Mouse (Mus musculus) forebrain, embryonic 11.5 days (tissue): ENCODE data around the gene Pcp4. TPM values are rescaled to one million over a fixed set of nuclear protein-coding genes. Genes with fewer than 3 reads are reported as not detected.
"Not testable (repeated sequence)": the region's sequence is repeated elsewhere in the genome, so short reads cannot be mapped to it uniquely, and the experiment has no call there.

ENCODE experiments used
- ATAC-seq: fragments of 200-750 bp; cut with Nextera tagmentation; replicated peaks from 2 replicates; pipeline ENCODE4 v1.8.0; 2017; ENCODE audit warnings: moderate TSS enrichment; ENCODE audit not compliant: low FRiP score
- DNase-seq: peaks from one replicate; pipeline ENCODE4 v3.0.0-alpha.2; 2017; ENCODE audit warnings: low spot score
- H3K27ac ChIP-seq: fragments of 300-500 bp; sonication (generic); 2 replicates; pipeline ENCODE4 v1.5.1; 2014; ENCODE audit warnings: low read depth, low read length
- H3K27me3 ChIP-seq: fragments of 300-500 bp; sonication (generic); 2 replicates; pipeline ENCODE4 v1.6.1; 2014; ENCODE audit warnings: mild to moderate bottlenecking, low read length, mixed read lengths; ENCODE audit not compliant: control insufficient read depth, insufficient read depth
- H3K36me3 ChIP-seq: fragments of 300-500 bp; sonication (generic); 2 replicates; pipeline ENCODE4 v1.6.1; 2014; ENCODE audit warnings: mild to moderate bottlenecking, low read length, moderate library complexity, mixed read lengths; ENCODE audit not compliant: control insufficient read depth, insufficient read depth
- H3K4me1 ChIP-seq: fragments of 300-500 bp; sonication (generic); replicated peaks from 2 replicates; pipeline ENCODE4 v1.6.1; 2014; ENCODE audit warnings: low read length, mixed read lengths; ENCODE audit not compliant: control insufficient read depth, insufficient read depth
- H3K4me2 ChIP-seq: fragments of 300-500 bp; sonication (generic); 2 replicates; pipeline ENCODE4 v1.6.1; 2014; ENCODE audit warnings: low read depth, mild to moderate bottlenecking, low read length, moderate library complexity, mixed read lengths; ENCODE audit not compliant: severe bottlenecking
- H3K4me3 ChIP-seq: fragments of 300-500 bp; sonication (generic); 2 replicates; pipeline ENCODE4 v1.5.1; 2014; ENCODE audit warnings: low read depth, low read length
- H3K9ac ChIP-seq: fragments of 300-500 bp; sonication (generic); 2 replicates; pipeline ENCODE4 v1.6.1; 2014; ENCODE audit warnings: low read length
- H3K9me3 ChIP-seq: fragments of 300-500 bp; sonication (generic); 2 replicates; pipeline ENCODE4 v1.6.1; 2016; ENCODE audit warnings: low read length, mixed read lengths; ENCODE audit not compliant: control insufficient read depth
- WGBS: fragments of 180-500 bp; shearing (Covaris S2); extraction: QIAGEN DNeasy Blood & Tissue Kit; methylation state at CpG from one replicate; pipeline ENCODE4 v1.1.7; 2014; 5-methylcytosine and 5-hydroxymethylcytosine counted together
- polyA plus RNA-seq: library from polyadenylated mRNA; unstranded; fragments of >200 nt; fragmentation: Nextera tagmentation; extraction: Ambion mirVana; gene quantifications from 2 replicates; pipeline ENCODE4 v1.2.1, GENCODE M21; 2014

The Pcp4 gene
- polyA plus RNA-seq, 1 experiment from 2014 or later = 9.4 TPM

DNA sequence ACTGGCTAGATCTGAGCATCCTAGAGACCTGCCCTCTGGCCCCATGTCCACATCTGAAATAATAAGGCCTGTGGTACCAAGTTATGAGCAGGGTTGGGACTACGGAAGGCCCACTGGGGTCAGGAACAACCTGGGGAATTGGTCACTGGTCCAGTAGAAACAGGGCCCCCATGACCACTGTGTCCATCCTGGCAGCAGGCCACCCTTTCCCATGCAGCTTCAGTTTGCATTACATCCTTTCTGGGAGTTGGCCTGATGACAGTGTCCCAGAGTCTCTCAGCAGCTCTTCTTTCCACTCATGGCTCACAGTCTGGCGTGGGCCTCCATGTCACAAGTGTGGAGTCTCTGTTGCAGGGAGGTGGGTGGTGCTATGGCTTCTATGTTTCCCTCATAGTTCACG, 25.6 kb upstream of the Pcp4 start:
- 87% methylated on average over 3 of the region's 3 CpGs for WGBS
- H3K27me3 ChIP-seq = no peaks in the 10 kb centered on the region

DNA sequence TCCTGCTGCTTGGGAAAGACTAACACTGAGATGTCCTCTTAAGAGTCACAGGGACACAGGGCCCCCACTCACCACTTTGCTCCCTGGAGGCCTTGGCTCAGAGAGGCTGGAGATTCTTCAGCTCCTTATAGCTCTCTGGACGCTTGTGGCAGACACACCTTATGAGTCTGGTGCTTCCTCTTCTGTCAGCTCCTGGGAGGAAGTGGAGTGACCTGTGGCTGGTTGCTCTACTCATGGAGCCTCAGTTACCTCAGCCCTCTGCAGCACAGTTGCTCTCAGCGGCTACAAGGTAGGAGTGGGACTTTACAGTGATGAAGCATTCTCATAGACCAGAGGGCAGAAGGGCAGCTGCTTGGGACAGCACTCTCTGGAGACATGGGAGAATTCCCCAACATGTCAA, 23.9 kb upstream of the Pcp4 start, which contains the start of gene Itgb2l:
Itgb2l (minus strand) TSS at position 152 of the 400 bp plus-strand sequence.
- no peaks in the 10 kb centered on the region for H3K9me3 ChIP-seq
- no peak within 1 kb of the TSS for H3K9ac ChIP-seq
- 82% methylated on average over 2 of the region's 2 CpGs for WGBS
- H3K4me2 ChIP-seq = no peak within 1 kb of the TSS
- DNase-seq (no peak), ATAC-seq (no peak)
- H3K27me3 ChIP-seq = no peaks in the 10 kb centered on the region
- H3K4me3 ChIP-seq = no peak within 1 kb of the TSS
- no peaks in the 10 kb centered on the region for H3K36me3 ChIP-seq
- no peaks in the 10 kb centered on the region for H3K4me1 ChIP-seq
- no peak within 1 kb of the TSS for H3K27ac ChIP-seq

More for the DNA sequence above, 25.6 kb upstream of the Pcp4 start:
- DNase-seq (no peak), ATAC-seq (no peak)
- H3K4me1 ChIP-seq = no peaks in the 10 kb centered on the region
- no peaks in the 10 kb centered on the region for H3K9me3 ChIP-seq
- H3K9ac ChIP-seq = no peak overlapping the region
- no peak overlapping the region for H3K4me3 ChIP-seq
- no peaks in the 10 kb centered on the region for H3K36me3 ChIP-seq
- H3K4me2 ChIP-seq = no peak overlapping the region
- no peak overlapping the region for H3K27ac ChIP-seq

DNA sequence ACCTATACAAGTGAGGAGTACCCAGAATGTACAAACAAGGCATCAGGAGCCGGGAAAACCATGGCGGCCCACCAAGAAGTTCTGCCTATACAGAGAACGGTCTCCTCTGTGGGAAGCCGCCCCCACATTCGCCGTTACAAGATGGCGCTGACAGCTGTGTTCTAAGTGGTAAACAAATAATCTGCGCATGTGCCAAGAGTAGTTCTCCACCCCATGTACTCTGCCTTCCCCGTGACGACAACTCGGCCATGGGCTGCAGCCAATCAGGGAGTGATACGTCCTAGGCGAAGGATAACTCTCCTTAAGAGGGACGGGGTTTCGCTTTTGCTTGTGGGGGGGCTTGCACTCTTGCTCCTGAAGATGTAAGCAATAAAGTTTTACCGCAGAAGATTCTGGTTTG, 16.5 kb upstream of the Pcp4 start:
- H3K4me1 ChIP-seq, H3K9ac ChIP-seq, H3K27ac ChIP-seq, H3K27me3 ChIP-seq, ATAC-seq, H3K9me3 ChIP-seq, DNase-seq, H3K4me3 ChIP-seq, H3K4me2 ChIP-seq, H3K36me3 ChIP-seq: not testable (repeated sequence)
- WGBS = 96% methylated on average over 13 of the region's 16 CpGs

DNA sequence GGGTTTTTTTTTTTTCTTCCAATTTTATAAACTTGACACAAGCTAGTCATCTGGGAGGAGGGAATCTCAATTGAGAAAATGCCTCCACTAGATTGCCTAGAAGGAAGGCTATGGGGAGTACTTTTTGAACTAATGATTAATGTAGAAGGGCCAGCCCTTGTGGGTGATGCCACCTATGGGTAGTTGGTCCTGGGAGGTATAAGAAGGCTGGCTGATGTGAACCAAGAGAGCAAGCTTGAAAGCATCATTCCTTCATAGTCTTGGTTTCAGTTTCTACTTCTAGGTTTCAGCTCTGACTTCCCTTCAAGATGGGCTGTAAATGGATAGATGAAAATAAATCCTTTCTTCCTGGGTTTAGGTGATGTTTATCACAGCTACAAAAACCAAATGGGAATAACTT, 13.3 kb upstream of the Pcp4 start:
- no peak overlapping the region for H3K27ac ChIP-seq
- DNase-seq (no peak), ATAC-seq (no peak)
- H3K4me1 ChIP-seq = no peaks in the 10 kb centered on the region
- H3K36me3 ChIP-seq = no peaks in the 10 kb centered on the region
- H3K27me3 ChIP-seq = no peaks in the 10 kb centered on the region
- no peaks in the 10 kb centered on the region for H3K9me3 ChIP-seq
- no peak overlapping the region for H3K4me3 ChIP-seq
- no peak overlapping the region for H3K9ac ChIP-seq
- no peak overlapping the region for H3K4me2 ChIP-seq

DNA sequence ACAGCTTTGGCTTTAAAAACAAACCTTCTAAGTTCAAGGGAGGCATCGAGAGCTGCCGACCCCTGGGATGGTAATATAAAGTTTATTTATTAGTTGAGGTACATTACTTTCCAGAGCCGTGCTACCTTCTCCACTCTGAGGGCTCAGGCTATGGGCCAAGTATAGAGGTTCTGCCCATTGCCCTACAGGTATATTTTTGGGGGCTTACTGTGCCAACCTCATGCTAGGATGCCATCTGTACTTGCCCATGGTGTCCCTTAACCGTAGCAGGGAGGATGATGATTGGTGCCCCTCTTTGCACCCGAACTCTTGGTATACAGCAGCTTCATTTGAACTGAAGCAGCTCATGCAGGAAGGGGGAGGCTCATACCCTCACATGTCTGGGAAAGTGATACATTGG, 9.8 kb upstream of the Pcp4 start:
- WGBS = 93% methylated on average over 5 of the region's 5 CpGs
- Histone ChIP-seq H3K27me3 (no peaks in the 10 kb centered on the region), H3K4me1 (no peaks in the 10 kb centered on the region), H3K9ac (no peak overlapping the region), H3K36me3 (no peaks in the 10 kb centered on the region), H3K4me2 (no peak overlapping the region), H3K27ac (no peak overlapping the region), H3K4me3 (no peak overlapping the region), H3K9me3 (no peaks in the 10 kb centered on the region)
- ATAC-seq (no peak), DNase-seq (no peak)

DNA sequence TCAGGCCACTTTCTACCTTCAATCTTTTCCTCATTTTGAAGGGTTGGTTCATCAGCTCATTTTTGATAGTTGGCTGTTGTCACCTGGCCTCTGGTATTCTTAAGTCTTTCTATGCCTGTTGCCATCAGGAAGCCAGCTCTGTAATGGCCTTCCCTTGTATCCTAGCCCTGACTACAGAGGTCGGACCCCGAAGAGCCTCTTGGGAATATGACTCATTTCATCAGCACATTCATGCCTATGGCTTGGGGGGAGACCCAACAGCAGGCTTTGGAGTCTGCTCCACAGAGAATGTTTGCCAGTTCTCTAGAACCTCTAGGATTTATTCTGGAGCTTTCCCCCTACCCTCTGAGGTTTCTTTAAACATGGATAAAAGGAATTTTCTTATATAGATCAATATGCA, 8.1 kb upstream of the Pcp4 start:
- Histone ChIP-seq H3K4me3 (no peak overlapping the region), H3K27ac (no peak overlapping the region), H3K9ac (no peak overlapping the region), H3K27me3 (no peaks in the 10 kb centered on the region), H3K36me3 (no peaks in the 10 kb centered on the region), H3K9me3 (no peaks in the 10 kb centered on the region), H3K4me2 (no peak overlapping the region), H3K4me1 (no peaks in the 10 kb centered on the region)
- DNase-seq (no peak), ATAC-seq (no peak)
- 91% methylated on average over 2 of the region's 2 CpGs for WGBS

DNA sequence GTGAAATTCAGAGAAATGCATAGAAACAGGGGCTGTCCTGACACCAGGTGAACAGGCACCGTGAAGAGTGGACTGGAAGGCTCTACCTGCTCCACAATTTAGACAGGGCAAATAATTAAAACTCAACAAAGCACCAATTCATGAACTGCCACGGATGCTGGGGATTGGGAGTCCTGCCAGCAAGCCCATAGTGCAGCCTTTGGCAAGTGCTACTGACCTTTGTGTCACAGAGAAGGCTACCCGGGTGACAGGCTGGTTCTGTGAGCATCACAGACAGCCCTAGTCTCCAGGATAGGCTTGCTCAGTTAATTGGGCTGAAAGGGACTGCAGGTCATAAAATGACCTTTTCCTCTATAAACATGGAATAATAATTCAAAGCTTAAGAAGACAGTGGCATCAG, 6.6 kb upstream of the Pcp4 start:
- no peak for ATAC-seq
- Histone ChIP-seq H3K4me1 (no peaks in the 10 kb centered on the region), H3K36me3 (no peaks in the 10 kb centered on the region), H3K27ac (no peak overlapping the region), H3K9ac (no peak overlapping the region), H3K9me3 (no peaks in the 10 kb centered on the region), H3K4me3 (no peak overlapping the region), H3K27me3 (no peaks in the 10 kb centered on the region), H3K4me2 (no peak overlapping the region)
- 66% methylated on average over 3 of the region's 3 CpGs for WGBS
- no peak for DNase-seq

DNA sequence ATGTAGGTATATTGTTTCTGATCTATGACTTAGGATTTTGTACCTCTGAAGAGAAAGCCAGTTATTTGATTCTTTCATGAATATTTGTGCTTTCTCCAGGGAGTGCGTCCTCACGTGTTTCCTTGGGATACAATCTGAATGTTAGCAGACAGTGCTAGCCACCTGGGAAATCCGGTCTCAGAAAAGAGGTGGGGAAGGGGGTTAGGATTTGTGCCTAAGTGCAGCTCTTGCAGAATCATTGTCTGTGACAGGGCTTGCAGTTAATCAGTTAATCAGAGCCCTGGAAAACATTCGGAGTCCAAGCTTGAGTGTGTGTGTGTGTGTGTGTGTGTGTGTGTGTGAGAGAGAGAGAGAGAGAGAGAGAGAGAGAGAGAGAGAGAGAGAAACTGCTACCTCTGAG, 605 bp downstream of the Pcp4 start:
- H3K36me3 ChIP-seq = no peaks in the 10 kb centered on the region
- 67% methylated on average over 4 of the region's 4 CpGs for WGBS
- ATAC-seq (no peak), DNase-seq (no peak)
- H3K4me1 ChIP-seq = no peaks in the 10 kb centered on the region
- no peaks in the 10 kb centered on the region for H3K9me3 ChIP-seq
- no peaks in the 10 kb centered on the region for H3K27me3 ChIP-seq
- no peak overlapping the region for H3K9ac ChIP-seq
- H3K4me2 ChIP-seq = no peak overlapping the region
- H3K27ac ChIP-seq = no peak overlapping the region
- no peak overlapping the region for H3K4me3 ChIP-seq

DNA sequence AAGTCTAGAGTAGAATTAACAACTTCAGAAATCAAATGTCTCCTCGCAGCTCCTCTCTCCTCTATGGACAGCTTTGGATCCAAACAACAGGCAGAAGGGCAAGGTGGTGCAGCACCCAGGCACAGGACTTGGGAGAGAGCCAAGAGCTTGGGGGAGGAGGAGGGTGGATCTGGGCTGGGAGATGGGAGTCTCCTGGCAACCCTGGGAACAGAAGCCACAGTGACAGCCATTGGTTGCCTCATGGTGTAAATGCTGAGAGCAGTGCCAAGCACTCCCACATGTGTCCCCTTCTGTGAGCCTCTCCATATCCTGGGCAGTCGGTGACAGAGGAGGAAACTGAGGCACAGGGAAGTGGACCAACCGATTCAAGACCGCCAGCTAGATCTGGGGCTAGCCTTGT, 1.3 kb downstream of the Pcp4 start:
- no peak overlapping the region for H3K4me2 ChIP-seq

More for the DNA sequence above, 1.3 kb downstream of the Pcp4 start:
- H3K4me1 ChIP-seq = no peaks in the 10 kb centered on the region
- no peak overlapping the region for H3K9ac ChIP-seq
- no peak for DNase-seq
- no peaks in the 10 kb centered on the region for H3K9me3 ChIP-seq
- ATAC-seq = no peak
- no peak overlapping the region for H3K4me3 ChIP-seq
- H3K36me3 ChIP-seq = no peaks in the 10 kb centered on the region
- no peak overlapping the region for H3K27ac ChIP-seq
- H3K27me3 ChIP-seq = no peaks in the 10 kb centered on the region
- WGBS = 88% methylated on average over 4 of the region's 4 CpGs
